Mouse (Mus musculus) thymus, adult 18-20 months (tissue): ENCODE data around the gene 2510009E07Rik.

Experiments used
- DNase-seq, 2 experiments: peaks; one replicate each; pipeline ENCODE4 v3.0.0; 2022; ENCODE audit warnings: mixed read lengths in 2 of 2

The 2510009E07Rik gene

DNA sequence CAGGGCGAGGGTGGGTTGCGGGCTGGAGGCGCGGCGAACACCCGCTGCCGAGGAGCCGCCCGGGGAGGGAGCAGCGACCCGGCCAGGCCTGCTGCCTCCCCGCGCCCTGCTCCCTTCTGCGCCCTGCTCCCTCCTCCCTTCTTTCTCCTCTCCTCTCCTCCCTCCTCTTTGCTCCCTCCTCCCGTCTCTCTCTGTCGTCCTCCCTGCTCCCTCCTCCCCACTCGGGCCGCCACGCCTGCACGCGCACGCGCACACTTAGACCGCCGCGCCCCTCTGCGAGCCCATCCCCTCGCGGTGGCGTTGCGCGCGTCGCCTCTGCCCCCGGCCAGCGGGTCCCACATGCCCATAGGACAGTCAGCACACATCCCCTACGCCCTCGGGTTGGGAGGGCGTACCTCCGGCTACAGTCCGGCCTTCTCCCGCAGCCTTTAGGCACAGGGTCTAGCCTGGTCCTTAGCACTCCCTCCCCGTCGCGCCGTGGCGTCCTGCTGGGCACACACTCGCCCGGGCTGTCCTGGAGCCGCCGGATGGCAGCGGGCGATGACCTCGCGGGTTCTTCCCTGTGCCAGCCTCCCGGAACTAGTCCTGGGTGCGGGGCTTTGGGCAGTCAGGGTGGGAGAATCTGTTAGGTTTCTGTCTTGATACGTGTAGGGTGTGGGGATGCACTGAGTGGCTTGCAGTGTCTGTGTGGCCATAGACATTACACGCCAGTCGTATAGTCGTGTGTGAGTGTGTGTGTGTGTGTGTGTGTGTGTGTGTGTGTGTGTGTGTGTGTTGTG is at the start of gene 2510009E07Rik:
2510009E07Rik (minus strand) TSS at position 203 of the 779 bp plus-strand sequence.
- DNase-seq, result peak; percentile 75 to 81

DNA sequence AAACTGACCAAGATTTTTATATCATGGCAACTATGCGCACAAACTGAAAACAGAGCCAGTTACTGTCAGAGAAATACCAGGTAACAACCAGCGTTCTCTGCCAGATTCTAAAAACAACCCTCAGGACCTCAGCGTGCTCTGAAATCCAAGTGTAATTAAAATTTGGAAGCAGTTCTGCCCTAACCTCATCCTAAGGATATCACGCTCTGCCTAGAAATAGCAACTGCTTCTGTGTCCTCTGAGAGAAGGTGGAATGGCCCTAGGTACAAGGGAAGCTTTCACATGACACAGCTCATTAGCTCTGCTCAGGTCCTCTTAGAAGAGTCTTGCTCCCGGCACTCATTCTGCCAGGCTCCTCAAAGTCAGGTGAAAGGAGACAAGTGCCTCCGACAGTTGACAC is 48.9 kb upstream of the 2510009E07Rik start:
- no peak for DNase-seq

DNA sequence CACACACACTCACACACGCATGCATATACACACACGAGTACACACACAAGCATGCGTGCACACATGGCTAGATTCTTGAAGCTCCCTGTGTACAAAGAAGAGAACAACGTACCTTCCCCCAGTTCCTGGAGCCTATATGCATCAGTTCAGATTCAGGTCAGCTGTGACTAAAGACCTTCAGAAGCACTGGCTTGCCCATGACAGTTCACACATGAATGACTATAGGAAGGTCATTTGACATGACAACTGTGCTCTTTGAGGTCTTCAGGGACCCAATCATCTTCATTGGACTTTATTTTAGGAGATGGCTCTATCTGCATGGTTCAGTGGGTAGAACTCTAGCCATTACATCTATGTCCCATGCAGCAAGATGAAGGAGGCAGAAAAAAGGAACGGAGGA is 48.4 kb upstream of the 2510009E07Rik start:
- DNase-seq, result no peak

DNA sequence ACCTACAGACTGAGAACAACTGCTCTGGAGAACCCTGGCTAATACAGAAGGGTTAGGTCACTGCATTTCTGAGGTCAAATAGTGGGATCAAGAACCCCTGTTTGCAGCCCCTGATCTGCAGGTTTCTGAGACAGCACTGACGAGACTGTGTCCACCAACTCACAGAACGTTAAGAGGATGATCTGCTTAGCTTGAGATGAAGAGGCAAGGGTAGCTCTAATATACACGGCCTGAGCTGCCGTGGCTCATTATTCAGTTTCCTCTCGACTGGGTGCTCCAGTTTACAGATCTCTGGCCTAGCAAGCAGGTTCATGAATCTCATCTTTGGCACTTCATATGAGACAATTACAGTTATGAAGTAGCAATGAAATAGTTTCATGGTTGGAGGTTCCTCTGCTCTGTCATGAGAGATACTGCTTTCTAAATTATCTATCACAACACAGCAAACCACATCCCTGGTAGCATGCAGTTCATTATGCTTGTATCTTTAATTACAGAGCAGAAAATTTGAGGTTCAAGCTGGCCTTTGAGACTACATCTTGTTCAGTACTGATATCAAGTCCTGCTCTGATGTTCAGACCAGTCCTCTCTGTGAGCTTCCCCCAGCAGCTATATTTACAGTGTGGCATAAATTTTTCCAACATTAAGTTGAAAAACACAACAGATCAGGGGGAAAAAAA is 47.9 kb upstream of the 2510009E07Rik start:
- no peak for DNase-seq

DNA sequence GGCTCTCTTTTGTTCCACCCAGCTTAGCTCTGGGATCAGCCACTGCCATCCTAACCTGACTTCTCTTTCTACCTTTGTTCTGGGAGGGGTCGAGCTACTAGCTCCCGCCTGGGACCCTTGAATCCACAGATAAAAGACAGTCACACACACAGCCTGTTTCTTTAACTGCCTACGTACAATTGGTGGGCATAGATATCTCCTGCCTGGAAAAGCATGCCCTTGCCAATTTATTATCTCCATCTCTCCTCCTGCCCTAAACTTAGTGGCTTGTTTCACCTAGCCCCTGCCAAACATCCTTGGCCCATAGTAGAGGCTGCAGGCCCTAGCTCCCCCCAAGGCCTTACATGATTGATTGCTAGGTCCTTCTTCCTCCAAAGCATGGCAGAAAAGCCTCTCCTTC is 47.1 kb upstream of the 2510009E07Rik start:
- DNase-seq, result no peak

DNA sequence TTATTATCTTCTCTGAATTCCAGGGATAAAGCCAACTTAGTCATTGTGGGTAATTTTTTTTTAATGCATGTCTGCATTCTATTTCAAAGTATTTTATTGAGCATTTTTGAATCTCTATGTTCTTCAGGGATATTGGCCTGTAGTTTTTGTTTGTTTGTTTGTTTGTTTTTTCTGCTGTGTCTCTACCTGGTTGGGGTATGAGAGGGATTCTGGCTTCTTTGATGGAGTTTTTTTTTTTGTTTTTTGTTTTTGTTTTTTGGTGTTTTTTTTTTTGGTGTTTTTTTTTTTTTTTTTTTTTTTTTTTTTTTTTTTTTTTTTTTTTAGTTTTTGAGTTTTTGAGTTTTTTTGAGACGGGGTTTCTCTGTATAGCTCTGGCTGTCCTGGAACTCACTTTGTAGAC is 41.2 kb upstream of the 2510009E07Rik start:
- no peak for DNase-seq

DNA sequence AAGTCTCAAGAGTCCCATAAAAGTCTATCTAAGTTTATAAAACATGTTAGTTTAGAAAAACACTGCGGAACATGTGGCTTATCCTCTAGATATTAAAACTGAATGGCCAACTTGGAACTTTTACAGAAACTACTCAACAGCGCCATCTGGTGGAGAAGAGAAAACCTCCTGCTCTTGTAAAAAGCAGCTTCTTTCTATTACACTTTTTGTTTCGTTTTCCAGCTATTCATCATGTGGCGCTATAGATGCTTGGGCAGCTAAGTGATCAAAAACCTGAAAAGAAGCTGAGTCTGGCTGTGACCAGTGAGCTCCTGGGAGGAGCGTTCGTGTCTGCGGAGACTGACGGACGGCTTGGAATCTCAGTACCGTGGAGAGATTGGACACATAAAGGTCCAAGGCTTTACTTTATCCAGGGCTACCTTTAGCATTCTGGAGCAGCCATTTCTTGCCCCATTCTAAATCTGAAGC is 33.5 kb upstream of the 2510009E07Rik start:
- DNase-seq, result peak; percentile 8 to 13

DNA sequence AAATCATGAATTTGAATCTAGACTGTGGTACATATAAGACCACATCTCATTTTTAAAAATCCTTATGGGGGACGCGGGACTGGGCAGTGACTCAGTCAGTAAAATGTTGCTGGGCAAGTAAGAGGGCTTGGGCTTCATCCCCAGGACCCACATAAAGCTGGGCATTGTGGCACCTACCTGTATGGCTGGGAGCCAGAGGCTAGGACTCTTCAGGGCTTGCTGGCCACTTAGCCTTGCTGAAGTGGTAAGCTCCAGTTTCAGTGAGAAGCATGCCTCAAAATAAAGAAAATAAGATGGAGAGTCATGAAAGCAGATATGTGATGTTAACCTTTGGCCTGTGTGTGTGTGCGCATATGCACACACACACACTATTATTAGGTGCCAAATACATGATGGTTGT is 33.0 kb upstream of the 2510009E07Rik start:
- no peak for DNase-seq

DNA sequence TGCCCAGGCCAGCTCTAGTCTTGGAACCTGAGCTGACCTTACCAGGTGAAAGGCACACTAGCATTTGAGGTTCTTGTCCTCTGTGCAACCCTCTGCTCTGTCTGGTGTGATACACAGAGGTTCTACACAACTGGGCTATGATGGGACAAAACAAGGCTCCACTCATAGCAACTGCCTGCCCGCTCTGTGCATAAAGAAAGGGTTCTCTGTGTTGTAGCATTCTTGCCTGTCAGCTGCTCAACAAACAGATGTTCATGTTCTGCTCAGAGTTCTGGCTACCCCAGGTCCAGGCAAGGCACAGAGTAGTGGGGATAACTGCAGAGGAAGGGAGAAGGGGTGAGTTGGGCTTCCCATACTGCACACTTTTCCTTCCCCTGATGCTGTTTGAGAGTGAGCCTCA is 29.8 kb upstream of the 2510009E07Rik start:
- DNase-seq, result no peak

DNA sequence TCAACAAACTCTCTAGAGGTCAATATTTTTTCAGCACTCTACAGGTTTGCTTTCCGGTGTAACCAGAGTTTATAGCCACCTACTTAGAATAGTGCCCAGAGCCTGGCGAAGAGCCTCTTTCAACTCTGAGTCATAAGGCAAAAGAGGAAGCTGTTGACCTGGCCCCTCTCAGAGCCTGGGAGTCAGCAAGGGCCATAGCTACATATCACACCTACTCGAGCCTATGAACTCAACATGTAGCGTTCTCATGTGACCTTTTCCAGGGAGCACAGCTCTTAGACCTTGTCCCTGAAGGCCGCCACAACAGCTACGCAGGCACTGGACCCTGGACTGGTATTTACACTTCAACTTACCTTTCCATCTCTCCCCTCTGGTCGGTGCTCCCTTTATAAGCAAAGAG is 25.3 kb upstream of the 2510009E07Rik start:
- no peak for DNase-seq

DNA sequence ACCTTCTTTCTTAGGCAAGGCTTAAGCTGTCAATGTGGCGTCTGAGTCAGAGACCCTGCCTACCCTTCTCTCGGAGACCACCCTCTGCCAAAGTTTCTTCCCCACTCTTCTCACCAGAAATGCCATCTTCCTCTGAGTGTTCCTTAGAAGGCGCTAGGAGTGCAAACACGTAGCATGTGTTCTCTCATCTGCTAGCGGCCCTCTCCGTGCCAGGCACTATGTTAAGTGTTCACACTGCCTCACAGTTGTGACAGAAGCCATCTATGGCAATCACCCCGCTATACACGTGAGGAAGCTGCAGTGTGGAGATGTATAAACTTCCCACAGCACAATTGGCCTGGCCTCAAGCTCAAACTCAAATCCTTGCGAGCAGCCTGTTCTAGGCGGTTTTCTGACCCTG is 20.1 kb upstream of the 2510009E07Rik start:
- DNase-seq, result no peak

DNA sequence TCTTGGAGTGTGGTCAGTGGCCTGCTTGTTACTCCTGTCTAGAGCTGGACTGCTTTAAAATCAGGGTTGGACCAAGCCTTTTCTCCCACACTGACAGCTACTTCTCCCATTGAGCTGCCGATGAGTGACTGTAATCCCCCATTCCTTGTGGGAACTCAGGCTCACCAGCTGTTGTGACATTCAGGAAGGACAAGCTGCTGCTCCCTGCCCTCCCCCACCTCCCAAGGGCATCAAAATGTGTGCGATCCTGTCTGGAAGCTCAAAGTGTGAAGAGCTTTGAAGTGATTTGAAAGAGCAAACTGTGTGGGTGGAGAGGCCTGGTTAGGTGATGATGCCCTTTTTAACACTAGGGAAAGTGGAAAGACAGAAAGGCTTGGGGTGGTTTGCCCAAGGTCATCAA is 15.9 kb upstream of the 2510009E07Rik start:
- no peak for DNase-seq

DNA sequence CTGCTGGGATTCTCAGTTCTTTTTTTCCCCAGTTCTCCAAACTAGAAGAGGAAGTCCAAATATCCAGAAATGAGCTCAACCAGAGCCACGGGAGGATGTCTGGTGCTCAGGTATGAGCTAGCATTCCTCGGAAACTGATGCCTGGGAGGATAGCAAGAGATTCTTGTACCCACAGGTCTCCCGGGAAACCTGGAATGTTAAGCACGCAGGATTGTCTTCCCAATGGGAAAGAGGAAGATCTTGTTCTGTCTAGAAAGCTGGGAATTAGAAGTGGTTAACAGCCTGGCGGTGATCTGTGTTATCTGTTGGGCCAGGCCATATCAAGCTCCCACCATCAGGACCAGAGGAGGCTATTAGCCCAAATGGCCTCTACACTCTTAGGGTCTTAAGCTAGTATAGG is 10.2 kb upstream of the 2510009E07Rik start:
- DNase-seq, result no peak

DNA sequence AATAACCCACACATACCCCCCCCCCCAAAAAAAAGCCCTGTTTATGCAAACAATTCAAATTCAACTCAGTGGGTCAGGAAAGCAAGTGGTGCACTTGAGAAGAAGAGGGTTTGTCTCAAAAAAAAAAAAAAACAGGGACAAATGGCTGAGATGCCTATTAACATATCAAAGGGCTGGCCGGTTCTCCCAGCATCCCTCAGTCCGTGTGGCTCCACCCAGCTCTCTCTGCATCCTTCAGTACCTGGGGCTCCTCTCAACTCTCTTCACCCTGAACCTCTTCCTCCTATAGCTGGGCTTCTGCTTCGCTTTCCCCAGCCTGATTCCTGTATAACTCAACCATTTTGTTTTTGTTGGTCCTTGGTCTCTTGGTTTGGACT is 7.8 kb upstream of the 2510009E07Rik start:
- DNase-seq, result no peak

DNA sequence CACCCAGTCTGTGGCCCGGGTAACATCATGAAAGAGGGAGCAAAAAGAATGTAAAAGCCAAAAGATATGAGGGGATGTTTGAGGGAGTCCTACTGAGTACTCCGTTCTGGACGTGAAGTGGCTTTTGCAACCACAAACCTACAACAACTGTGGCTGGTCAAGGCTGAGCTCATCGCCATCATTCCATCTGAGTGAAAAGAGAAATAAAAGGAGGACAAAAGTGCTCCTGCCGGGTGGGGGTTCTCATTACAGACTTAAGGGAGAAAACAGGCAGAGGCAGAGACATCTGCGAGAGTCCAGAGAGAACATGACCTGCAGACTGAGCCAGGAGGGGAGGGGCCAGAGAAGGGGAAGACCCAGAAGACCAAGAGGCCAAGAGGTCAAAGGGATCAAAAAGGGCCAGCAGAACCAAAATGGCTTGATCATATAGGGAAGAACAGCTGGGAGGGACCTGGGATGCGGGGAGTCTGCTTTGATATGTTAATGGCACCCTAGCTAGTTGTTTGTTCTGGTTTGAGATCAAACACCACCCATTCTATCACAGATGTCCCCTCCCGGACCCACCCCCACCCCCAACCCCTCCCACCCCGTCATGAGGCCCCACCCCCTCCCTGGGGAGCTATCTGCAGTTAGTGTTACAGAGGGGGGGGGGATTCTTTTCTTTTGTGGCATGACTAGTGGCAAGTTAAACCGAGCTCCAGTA is 7.3 kb upstream of the 2510009E07Rik start:
- no peak for DNase-seq

DNA sequence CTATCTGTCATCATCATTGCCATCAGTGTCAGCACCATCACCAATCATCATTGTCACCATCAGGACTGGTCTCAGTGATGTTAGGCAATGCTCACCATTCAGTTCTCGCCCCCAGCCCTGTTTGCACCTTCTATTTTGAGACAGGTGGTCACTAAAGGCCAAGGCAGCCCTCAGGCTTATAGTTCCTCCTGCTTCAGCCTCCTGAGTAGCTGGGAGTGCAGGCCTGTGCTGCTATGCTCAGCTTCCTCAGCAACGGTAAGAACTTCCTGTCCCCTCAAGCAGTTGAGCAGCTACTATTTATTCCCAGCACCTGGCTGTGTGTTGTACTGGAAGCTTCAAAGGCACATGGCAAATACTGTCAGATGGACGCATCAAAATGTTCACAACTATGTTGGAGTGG is 3.7 kb upstream of the 2510009E07Rik start:
- DNase-seq, result no peak

DNA sequence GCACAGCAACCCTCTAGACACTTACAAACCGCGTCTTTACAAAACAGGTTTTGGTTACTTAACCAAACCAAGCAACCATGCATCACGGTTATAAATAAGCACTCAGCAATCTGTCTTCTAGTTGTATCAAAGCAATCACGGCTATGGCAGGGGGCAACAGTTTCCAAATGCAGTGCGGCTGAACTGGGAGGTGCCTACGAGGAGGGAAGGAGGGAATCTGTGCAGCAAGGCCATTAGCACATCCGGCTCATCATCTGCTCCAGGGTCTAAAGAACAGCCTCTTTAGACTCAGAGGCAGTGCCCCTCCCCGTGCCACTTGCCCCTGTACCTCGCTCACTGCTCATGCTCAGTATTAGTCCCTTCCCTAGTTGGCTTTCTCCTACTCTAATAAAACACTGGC is 2.5 kb upstream of the 2510009E07Rik start:
- no peak for DNase-seq

DNA sequence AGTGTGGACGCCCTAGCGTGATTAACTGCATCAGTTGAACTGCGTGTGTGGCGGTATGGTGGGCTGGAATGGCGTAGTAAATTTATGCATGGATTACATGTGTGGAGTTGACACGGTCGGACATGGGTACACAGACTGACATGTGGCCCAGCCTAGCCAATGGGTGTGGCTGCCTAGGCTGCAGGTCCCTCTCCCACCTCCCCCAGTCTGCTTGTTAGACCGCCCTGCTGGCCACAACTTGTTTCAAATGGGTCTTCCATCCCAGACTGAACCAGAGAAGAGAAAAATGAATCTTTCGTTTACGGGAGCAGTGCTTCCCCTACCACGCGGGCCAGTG is 745 bp upstream of the 2510009E07Rik start:
- DNase-seq, result peak in 1 of 2 experiments; percentile 9

DNA sequence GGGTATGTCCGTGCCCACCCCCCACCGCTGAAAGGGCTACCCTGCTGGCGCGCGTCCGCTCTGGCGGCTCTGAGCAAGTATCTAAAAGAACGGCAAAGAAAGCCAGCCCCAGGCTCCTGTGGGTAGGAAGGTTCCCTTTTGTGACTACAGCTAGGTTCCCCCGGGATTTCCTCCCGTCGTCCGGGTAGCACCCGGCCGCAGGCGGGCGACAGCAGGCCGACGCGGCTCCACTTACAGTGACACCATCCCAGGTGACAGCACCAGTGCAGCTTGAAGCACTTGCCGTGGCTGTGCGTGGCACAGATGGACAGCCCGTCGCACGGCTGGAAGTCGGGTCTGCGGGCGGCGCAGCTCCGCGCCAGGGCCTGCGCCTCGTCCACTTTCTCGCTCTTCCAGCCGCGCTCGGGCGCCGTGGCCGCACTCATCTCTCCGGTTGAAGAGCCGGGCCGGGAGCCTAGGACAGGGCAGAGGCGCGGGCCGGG is 443 bp downstream of the 2510009E07Rik start:
- peak; percentile 35 to 45 for DNase-seq

DNA sequence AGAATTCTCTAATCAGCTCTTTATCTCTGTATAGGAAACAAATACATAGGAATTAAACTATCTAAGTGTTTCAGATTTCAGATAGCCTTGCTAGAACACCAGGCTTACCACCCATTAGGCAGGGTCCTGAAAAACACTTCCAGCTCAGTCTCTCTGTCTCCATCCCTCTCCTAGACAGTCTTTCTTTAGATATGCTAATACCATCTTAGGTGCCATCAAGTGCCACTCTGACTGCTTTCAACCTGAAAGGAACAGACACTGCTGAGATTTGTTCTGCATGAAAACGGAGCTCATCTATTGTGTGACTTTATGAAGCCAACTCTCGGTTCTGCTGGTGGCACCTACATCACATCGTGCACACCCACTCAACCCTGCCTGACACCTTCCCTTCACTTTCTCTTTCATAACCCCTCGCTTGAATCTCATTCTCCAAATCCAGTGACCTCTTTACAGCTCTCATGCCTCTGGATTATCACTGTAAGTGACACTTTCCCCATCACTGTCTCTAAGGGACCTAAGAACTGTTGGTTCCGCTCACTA is 4.2 kb downstream of the 2510009E07Rik start:
- DNase-seq, result no peak

DNA sequence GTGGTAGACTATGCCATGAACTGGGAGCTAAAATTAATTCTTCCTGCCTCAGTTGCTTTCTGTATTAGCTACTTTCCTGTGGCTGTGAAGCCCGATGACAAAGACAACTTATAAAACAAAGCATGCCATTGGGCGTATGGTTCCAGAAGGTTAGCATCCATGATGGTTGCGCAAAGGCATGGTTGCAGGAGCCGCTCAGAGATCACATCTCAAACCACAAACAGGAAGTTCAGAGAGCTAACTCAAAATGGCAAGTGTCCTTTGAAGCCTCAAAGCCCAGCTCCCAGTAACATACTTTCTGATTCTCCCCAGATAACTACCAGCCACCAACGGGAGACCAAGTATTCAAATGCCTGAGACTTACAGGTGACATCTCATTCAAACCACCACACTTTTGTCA is 5.3 kb downstream of the 2510009E07Rik start:
- DNase-seq, result peak; percentile 13 to 57

DNA sequence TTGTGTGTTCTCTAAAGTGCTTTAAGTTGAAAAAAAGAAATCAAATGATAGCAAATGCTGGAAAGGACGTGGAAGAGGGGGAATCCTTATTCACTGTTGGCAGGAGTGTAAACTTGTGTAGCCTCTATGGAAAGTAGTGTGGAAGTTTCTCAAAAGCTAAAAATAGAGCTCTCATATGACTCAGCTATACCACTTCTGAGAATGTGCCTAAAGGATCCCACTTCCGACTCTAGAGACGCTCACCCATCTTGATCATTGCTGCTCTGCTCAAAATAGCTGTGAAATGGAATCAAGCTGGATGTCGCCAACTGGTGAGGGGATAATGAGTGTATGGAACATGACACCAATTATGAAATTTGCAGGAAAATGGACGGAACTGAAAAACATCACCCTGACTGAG is 7.1 kb downstream of the 2510009E07Rik start:
- DNase-seq, result no peak

DNA sequence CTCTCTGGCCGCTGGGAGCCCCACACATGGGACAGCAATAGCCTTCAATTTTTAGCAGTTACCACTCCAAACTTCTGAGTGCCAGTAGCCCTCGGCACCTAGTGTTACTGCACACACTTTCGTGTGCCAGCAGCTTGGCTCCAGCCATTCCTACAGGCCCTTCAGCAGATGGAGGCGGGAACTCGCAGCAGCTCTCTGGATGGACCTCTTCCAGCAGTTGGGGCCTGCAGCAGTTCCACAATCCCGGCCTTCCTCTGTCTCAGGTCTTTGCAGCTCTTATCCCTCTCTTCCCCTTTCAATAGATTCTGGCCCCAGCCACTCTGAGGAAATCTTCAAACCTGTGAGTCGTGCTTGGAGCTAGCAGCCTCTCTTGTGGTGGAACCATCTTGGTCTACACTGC is 17.7 kb downstream of the 2510009E07Rik start:
- no peak for DNase-seq
